Mouse (Mus musculus) intestine, embryonic 16.5 days (tissue): ENCODE data around the gene Mob1b. TPM values are rescaled to one million over a fixed set of nuclear protein-coding genes. Genes with fewer than 3 reads are reported as not detected.

ENCODE experiments used
- polyA plus RNA-seq: library from polyadenylated mRNA; unstranded; fragments of >200 nt; fragmentation: Nextera tagmentation; extraction: Ambion mirVana; gene quantifications from 2 replicates; pipeline ENCODE4 v1.2.1, GENCODE M21; 2015

Mob1b gene
- polyA plus RNA-seq, 1 experiment from 2014 or later: 8.7 TPM

Other genes with a start within 250 kb of the Mob1b start
- gene Enam, start 232.9 kb upstream of the Mob1b start, polyA plus RNA-seq: not detected in 2 replicates
- 0.10 and 0.22 TPM in 2 replicates for gene Jchain, start 193.0 kb upstream of the Mob1b start, polyA plus RNA-seq
- 45.7 and 53.3 TPM in 2 replicates for gene Utp3, start 166.4 kb upstream of the Mob1b start, polyA plus RNA-seq
- 14.3 and 14.4 TPM in 2 replicates for gene Rufy3, start 155.8 kb upstream of the Mob1b start, polyA plus RNA-seq
- gene Grsf1, start 44.7 kb upstream of the Mob1b start, polyA plus RNA-seq: 11.7 and 23.9 TPM in 2 replicates
- 29.6 and 32.7 TPM in 2 replicates for gene Dck, start 44.1 kb downstream of the Mob1b start, polyA plus RNA-seq
- gene Slc4a4, start 166.0 kb downstream of the Mob1b start, polyA plus RNA-seq: 2.4 and 2.6 TPM in 2 replicates